Comparison of ENCODE assay signal across 8 mouse cellular contexts in the genomic region with DNA sequence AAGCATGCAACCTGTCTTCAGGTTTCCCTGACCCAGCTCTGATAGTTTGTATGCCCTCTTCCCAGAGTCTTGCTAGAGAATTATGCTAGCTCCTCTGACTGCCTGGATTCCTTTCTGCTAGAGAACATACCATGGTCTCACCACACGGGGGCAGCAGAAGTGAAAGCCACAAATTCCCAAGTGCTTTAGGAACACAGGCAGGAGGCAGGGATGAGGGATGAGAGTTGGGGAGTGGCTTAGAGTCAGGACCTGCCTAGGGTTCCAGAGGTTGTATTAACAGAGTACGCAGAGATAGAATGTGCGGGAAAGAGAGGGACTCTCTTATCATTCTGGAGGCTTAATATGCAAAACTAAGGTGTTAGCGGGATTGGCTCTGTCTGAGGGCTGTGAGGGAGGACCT.
DNase-seq lines count a peak whose midpoint lies in the region; ATAC-seq lines count a peak whose summit lies in the region.

No protein-coding gene starts in this region.

- intact Hi-C loops in left cerebral cortex, postnatal 10 days (cut with DNase I): no loop called here

- H3K4me2 ChIP-seq in kidney, embryonic 14.5 days (replicated peaks; ENCODE audit: low read depth, low read length): no peak overlapping the region
- 0 out of 2 replicates have a peak overlapping the region, but pooled peaks have one; percentile 19 for H3K4me2 ChIP-seq in forebrain, embryonic 15.5 days (replicated peaks)
- H3K4me2 ChIP-seq in midbrain, embryonic 14.5 days (ENCODE audit: low read length): no peak overlapping the region

- ATAC-seq in kidney, embryonic 14.5 days (ENCODE audit: low FRiP score, low TSS enrichment): no peak
- ATAC-seq in forebrain, embryonic 15.5 days (replicated peaks): peak; percentile 70
- ATAC-seq in midbrain, embryonic 14.5 days (ENCODE audit: low FRiP score, low TSS enrichment): no peak

- no peak overlapping the region for H3K4me3 ChIP-seq in kidney, embryonic 14.5 days (ENCODE audit: low read length)
- H3K4me3 ChIP-seq in forebrain, embryonic 15.5 days: no peak overlapping the region
- no peak overlapping the region for H3K4me3 ChIP-seq in midbrain, embryonic 14.5 days (replicated peaks; ENCODE audit: low read depth, low read length)

- H3K36me3 ChIP-seq in kidney, embryonic 14.5 days (ENCODE audit: control insufficient read depth, insufficient read depth, low read length): no peaks in the 10 kb centered on the region
- no peaks in the 10 kb centered on the region for H3K36me3 ChIP-seq in forebrain, embryonic 15.5 days
- H3K36me3 ChIP-seq in midbrain, embryonic 14.5 days (ENCODE audit: control insufficient read depth, insufficient read depth, low read length): no peaks in the 10 kb centered on the region

- H3K27ac ChIP-seq in kidney, embryonic 14.5 days (ENCODE audit: low read depth, low read length): no peak overlapping the region
- H3K27ac ChIP-seq in forebrain, embryonic 15.5 days (replicated peaks): no peak overlapping the region
- H3K27ac ChIP-seq in midbrain, embryonic 14.5 days (replicated peaks; ENCODE audit: low read depth, low read length): no peak overlapping the region

- no peaks in the 10 kb centered on the region for H3K4me1 ChIP-seq in kidney, embryonic 14.5 days (ENCODE audit: control insufficient read depth, insufficient read depth, low read length)
- no peaks in the 10 kb centered on the region for H3K4me1 ChIP-seq in forebrain, embryonic 15.5 days
- no peaks in the 10 kb centered on the region for H3K4me1 ChIP-seq in midbrain, embryonic 14.5 days (ENCODE audit: control insufficient read depth, insufficient read depth, low read length)

- peak; percentile 20 for DNase-seq in kidney, adult 11 months
- DNase-seq in cerebellum, adult 11-12 months: peak; percentile 15
- peak; percentile 19 for DNase-seq in induced T-regulatory cell, adult 2 months (ENCODE audit: low read depth)
- DNase-seq in left cerebral cortex, postnatal 10 days (ENCODE audit: extremely low spot score in 1 of 2, low spot score in 2 of 2): peak; percentile 52 to 54
- peak; percentile 77 for DNase-seq in midbrain, embryonic 14.5 days
- DNase-seq in thymus, postnatal 0 days (ENCODE audit: low spot score): peak; percentile 4

- no peaks in the 10 kb centered on the region for H3K9me3 ChIP-seq in kidney, embryonic 14.5 days (ENCODE audit: control insufficient read depth, low read length)
- no peaks in the 10 kb centered on the region for H3K9me3 ChIP-seq in forebrain, embryonic 15.5 days
- H3K9me3 ChIP-seq in midbrain, embryonic 14.5 days (ENCODE audit: control insufficient read depth, low read length): no peaks in the 10 kb centered on the region

- 37% methylated on average over 4 of the region's 4 CpGs for WGBS in kidney, embryonic 14.5 days
- 18% methylated on average over 4 of the region's 4 CpGs for WGBS in forebrain, embryonic 15.5 days
- WGBS in midbrain, embryonic 14.5 days: 16% methylated on average over 4 of the region's 4 CpGs

- no peaks in the 10 kb centered on the region for H3K27me3 ChIP-seq in kidney, embryonic 14.5 days (ENCODE audit: control insufficient read depth, insufficient read depth, low read length)
- H3K27me3 ChIP-seq in forebrain, embryonic 15.5 days: no peaks in the 10 kb centered on the region
- H3K27me3 ChIP-seq in midbrain, embryonic 14.5 days (ENCODE audit: control insufficient read depth, insufficient read depth, low read length): no peaks in the 10 kb centered on the region

- H3K9ac ChIP-seq in kidney, embryonic 14.5 days (ENCODE audit: low read depth, low read length): no peak overlapping the region
- H3K9ac ChIP-seq in forebrain, embryonic 15.5 days (replicated peaks): no peak overlapping the region
- H3K9ac ChIP-seq in midbrain, embryonic 14.5 days (replicated peaks; ENCODE audit: low read length): no peak overlapping the region

Comparison
In these comparisons a context has a peak if more than half of its experiments do, and no peak if none do; other contexts are left out.
1. DNase-seq: peak in every context shown above with its lines; median percentile 77 in midbrain, embryonic 14.5 days; 53 in left cerebral cortex, postnatal 10 days; 20 in kidney, adult 11 months; 19 in induced T-regulatory cell, adult 2 months; 15 in cerebellum, adult 11-12 months; 4 in thymus, postnatal 0 days.